Mouse (Mus musculus): Measurements from ENCODE around the gene Foxa3. TPM values are rescaled to one million over a fixed set of nuclear protein-coding genes. Genes with fewer than 3 reads are reported as not detected.
A peak's percentile ranks its signal among the peaks of the same experiment; 100 is the strongest.

Gene Foxa3
- polyA plus RNA-seq, 1 experiment from 2014 or later: 0.14 TPM

DNA sequence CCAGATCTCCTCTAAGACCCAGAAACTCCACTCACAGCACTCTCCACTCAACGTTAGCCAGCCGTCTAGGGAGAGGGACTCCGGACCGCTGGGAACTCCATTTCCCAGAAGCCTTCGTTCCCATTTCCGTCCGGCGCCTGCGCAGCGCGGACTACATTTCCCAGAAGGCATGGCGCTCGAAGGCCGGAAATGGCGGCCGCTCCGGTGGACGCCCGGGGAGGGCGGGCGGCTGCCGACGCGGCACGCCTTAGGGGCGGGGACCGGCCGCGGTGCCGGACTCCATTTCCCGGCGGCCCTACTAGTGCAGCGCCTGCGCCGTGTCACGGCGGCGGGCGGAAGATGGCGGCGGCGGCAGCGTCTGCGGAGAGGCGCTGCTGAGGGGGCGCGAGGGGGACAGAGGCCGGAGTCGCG lies 763 bp upstream of the Foxa3 start, which contains the start of gene Sympk:
Gene Sympk, plus strand, starts transcription at position 282 of the 411 bp plus-strand sequence.
- H3K4me3 ChIP-seq: peak within 1 kb of the TSS; percentile 99
- H3K9me3 ChIP-seq (replicated peaks): no peaks in the 10 kb centered on the region
- H3K4me2 ChIP-seq: peak within 1 kb of the TSS; percentile 89
- H3K4me1 ChIP-seq (replicated peaks): peaks cover 32% of the 10 kb centered on the region
- peaks cover 39% of the 10 kb centered on the region for H3K27me3 ChIP-seq
- peaks cover 7% of the 10 kb centered on the region; the same call in 1 of the 2 replicates for H3K36me3 ChIP-seq
- ATAC-seq (replicated peaks; ENCODE audit: insufficient number of reproducible peaks, insufficient read depth, low FRiP score, low read depth): peak; percentile 95
- peak within 1 kb of the TSS; percentile 75 for H3K27ac ChIP-seq
- H3K9ac ChIP-seq: peak within 1 kb of the TSS; percentile 95
- WGBS: 1% methylated on average over 45 of the region's 50 CpGs

- no peak for ATAC-seq (replicated peaks; ENCODE audit: insufficient number of reproducible peaks, insufficient read depth, low FRiP score, low read depth)
- H3K36me3 ChIP-seq: no peaks in the 10 kb centered on the region
- H3K27ac ChIP-seq: no peak overlapping the region
- H3K27me3 ChIP-seq: peaks cover 39% of the 10 kb centered on the region
- H3K9me3 ChIP-seq (replicated peaks): no peaks in the 10 kb centered on the region
- H3K4me1 ChIP-seq (replicated peaks): peaks cover 30% of the 10 kb centered on the region
- no peak overlapping the region for H3K4me2 ChIP-seq
- no peak overlapping the region for H3K9ac ChIP-seq
- no peak overlapping the region for H3K4me3 ChIP-seq
- 43% methylated on average over 18 of the region's 18 CpGs for WGBS
Observed at GRCm38 (mm10) chr7:19022189-19022958, 964 bp downstream of the Foxa3 start.

- ATAC-seq (replicated peaks; ENCODE audit: insufficient number of reproducible peaks, insufficient read depth, low FRiP score, low read depth): no peak
- no peak overlapping the region for H3K4me3 ChIP-seq
- no peaks in the 10 kb centered on the region for H3K36me3 ChIP-seq
- no peaks in the 10 kb centered on the region for H3K9me3 ChIP-seq (replicated peaks)
- no peak overlapping the region for H3K4me2 ChIP-seq
- no peak overlapping the region for H3K9ac ChIP-seq
- peaks cover 39% of the 10 kb centered on the region for H3K27me3 ChIP-seq
- H3K27ac ChIP-seq: no peak overlapping the region
- WGBS: 17% methylated on average over 8 of the region's 8 CpGs
- peaks cover 26% of the 10 kb centered on the region for H3K4me1 ChIP-seq (replicated peaks)
Observed at GRCm38 (mm10) chr7:19021048-19021447, 2.3 kb downstream of the Foxa3 start.

GRCm38 (mm10) chr7:19017909-19018308 lies 5.4 kb downstream of the Foxa3 start:
- Histone ChIP-seq H3K4me3 (no peak overlapping the region), H3K36me3 (no peaks in the 10 kb centered on the region), H3K27ac (no peak overlapping the region), H3K27me3 (peaks cover 28% of the 10 kb centered on the region), H3K4me2 (no peak overlapping the region), H3K9me3 (replicated peaks) (no peaks in the 10 kb centered on the region), H3K9ac (no peak overlapping the region), H3K4me1 (replicated peaks) (peaks cover 6% of the 10 kb centered on the region)
- ATAC-seq (replicated peaks; ENCODE audit: insufficient number of reproducible peaks, insufficient read depth, low FRiP score, low read depth): no peak
- 77% methylated on average over 7 of the region's 7 CpGs for WGBS

DNA sequence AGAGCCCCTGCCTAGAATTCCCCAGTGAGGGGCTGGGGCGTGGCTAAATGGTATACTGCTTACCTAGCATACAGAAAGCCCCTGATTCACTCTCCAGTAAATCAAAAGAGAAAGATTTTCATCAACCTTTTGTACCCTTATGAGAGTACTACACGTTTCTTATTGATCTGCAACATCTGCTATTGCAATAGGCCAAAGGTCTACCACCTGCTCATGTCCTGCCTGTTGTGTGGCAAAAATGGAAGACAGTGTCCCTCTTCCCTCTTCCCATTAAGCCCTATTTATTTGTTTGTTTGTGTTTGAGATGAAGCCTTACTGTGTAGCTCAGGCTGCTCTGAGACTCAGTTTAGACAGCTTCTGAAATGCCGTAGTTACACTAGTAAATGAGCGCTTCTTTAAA lies 7.3 kb downstream of the Foxa3 start:
- Histone ChIP-seq H3K4me1 (replicated peaks) (peaks cover 19% of the 10 kb centered on the region), H3K9ac (no peak overlapping the region), H3K4me3 (no peak overlapping the region), H3K27me3 (peaks cover 11% of the 10 kb centered on the region), H3K27ac (no peak overlapping the region), H3K4me2 (no peak overlapping the region), H3K36me3 (no peaks in the 10 kb centered on the region), H3K9me3 (replicated peaks) (no peaks in the 10 kb centered on the region)
- no peak for ATAC-seq (replicated peaks; ENCODE audit: insufficient number of reproducible peaks, insufficient read depth, low FRiP score, low read depth)
- WGBS: 84% methylated on average over 4 of the region's 4 CpGs

GRCm38 (mm10) chr7:19014452-19014851 lies 8.9 kb downstream of the Foxa3 start:
- no peaks in the 10 kb centered on the region for H3K27me3 ChIP-seq
- H3K4me3 ChIP-seq: no peak overlapping the region
- H3K4me1 ChIP-seq (replicated peaks): peaks cover 16% of the 10 kb centered on the region
- H3K9me3 ChIP-seq (replicated peaks): no peaks in the 10 kb centered on the region
- no peak overlapping the region for H3K4me2 ChIP-seq
- ATAC-seq (replicated peaks; ENCODE audit: insufficient number of reproducible peaks, insufficient read depth, low FRiP score, low read depth): no peak
- no peak overlapping the region for H3K27ac ChIP-seq
- no peak overlapping the region for H3K9ac ChIP-seq
- no peaks in the 10 kb centered on the region for H3K36me3 ChIP-seq
- WGBS: 50% methylated on average over 15 of the region's 15 CpGs

DNA sequence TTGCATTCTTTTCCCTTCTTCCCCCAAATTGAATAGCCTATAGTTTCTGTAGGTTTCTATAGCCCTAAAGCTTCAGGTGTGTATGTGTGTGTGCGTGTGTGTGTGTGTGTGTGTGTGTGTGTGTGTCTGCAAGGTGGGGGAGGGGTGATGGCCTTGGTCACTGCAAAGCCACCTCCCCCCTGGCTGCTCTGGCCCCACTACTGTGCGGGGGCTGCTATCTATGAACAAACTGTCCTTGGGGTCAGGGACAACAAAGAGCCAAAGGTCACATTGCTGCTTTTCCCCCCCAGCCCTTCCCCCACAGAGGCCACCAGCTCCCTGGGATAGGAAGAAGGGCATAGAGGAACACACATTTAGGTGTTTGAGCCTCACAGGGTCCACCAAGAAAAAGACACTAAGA lies 10.5 kb downstream of the Foxa3 start:
- no peak overlapping the region for H3K4me2 ChIP-seq
- H3K9me3 ChIP-seq (replicated peaks): no peaks in the 10 kb centered on the region
- peaks cover 16% of the 10 kb centered on the region for H3K4me1 ChIP-seq (replicated peaks)
- WGBS: 36% methylated on average over 2 of the region's 2 CpGs
- H3K36me3 ChIP-seq: no peaks in the 10 kb centered on the region
- no peak overlapping the region for H3K4me3 ChIP-seq
- no peak overlapping the region for H3K9ac ChIP-seq
- H3K27ac ChIP-seq: no peak overlapping the region
- ATAC-seq (replicated peaks; ENCODE audit: insufficient number of reproducible peaks, insufficient read depth, low FRiP score, low read depth): no peak
- H3K27me3 ChIP-seq: no peaks in the 10 kb centered on the region

- Histone ChIP-seq H3K4me2 (peak overlapping the region; percentile 92), H3K27ac (peak overlapping the region; percentile 75), H3K9me3 (replicated peaks) (no peaks in the 10 kb centered on the region), H3K36me3 (peaks cover 6% of the 10 kb centered on the region; the same call in 1 of the 2 replicates), H3K4me1 (replicated peaks) (peaks cover 22% of the 10 kb centered on the region), H3K9ac (peak overlapping the region; percentile 73), H3K27me3 (no peaks in the 10 kb centered on the region), H3K4me3 (peak overlapping the region; percentile 53)
- ATAC-seq (replicated peaks; ENCODE audit: insufficient number of reproducible peaks, insufficient read depth, low FRiP score, low read depth): peak; percentile 51; the same call in 1 of the 2 replicates
- under 1% methylated on average over 31 of the region's 31 CpGs for WGBS
Observed at GRCm38 (mm10) chr7:19012025-19012621, 11.2 kb downstream of the Foxa3 start.

DNA sequence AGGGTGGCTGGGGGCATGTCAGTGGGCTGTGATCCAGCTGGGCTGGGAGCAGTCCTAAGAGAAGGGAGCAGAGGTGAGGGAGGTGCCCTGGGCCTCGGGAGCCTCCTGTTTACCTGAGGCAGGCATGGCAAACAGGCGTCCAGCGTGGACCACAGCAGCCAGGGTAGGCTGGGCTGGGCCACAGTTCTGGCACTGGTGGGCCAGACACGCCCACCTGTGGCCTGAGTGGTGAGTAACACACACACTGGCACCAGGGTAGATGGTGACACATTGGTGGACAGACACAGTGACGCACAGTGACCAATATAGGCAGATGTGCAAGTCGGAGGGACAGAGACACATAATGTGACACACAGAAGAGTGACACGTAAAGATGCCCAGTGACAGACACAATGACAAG lies 12.8 kb downstream of the Foxa3 start:
- 74% methylated on average over 7 of the region's 7 CpGs for WGBS
- H3K27me3 ChIP-seq: no peaks in the 10 kb centered on the region
- ATAC-seq (replicated peaks; ENCODE audit: insufficient number of reproducible peaks, insufficient read depth, low FRiP score, low read depth): no peak
- no peaks in the 10 kb centered on the region for H3K9me3 ChIP-seq (replicated peaks)
- no peak overlapping the region for H3K9ac ChIP-seq
- H3K4me3 ChIP-seq: no peak overlapping the region
- H3K36me3 ChIP-seq: peaks cover 16% of the 10 kb centered on the region
- no peak overlapping the region for H3K27ac ChIP-seq
- no peak overlapping the region for H3K4me2 ChIP-seq
- H3K4me1 ChIP-seq (replicated peaks): peaks cover 37% of the 10 kb centered on the region

- H3K4me3 ChIP-seq: no peak overlapping the region
- 68% methylated on average over 13 of the region's 13 CpGs for WGBS
- H3K27me3 ChIP-seq: no peaks in the 10 kb centered on the region
- no peak for ATAC-seq (replicated peaks; ENCODE audit: insufficient number of reproducible peaks, insufficient read depth, low FRiP score, low read depth)
- no peak overlapping the region for H3K9ac ChIP-seq
- H3K9me3 ChIP-seq (replicated peaks): no peaks in the 10 kb centered on the region
- peaks cover 22% of the 10 kb centered on the region for H3K36me3 ChIP-seq
- no peak overlapping the region for H3K4me2 ChIP-seq
- H3K27ac ChIP-seq: no peak overlapping the region
- H3K4me1 ChIP-seq (replicated peaks): peaks cover 53% of the 10 kb centered on the region
Observed at GRCm38 (mm10) chr7:19007026-19007977, 16.0 kb downstream of the Foxa3 start.

DNA sequence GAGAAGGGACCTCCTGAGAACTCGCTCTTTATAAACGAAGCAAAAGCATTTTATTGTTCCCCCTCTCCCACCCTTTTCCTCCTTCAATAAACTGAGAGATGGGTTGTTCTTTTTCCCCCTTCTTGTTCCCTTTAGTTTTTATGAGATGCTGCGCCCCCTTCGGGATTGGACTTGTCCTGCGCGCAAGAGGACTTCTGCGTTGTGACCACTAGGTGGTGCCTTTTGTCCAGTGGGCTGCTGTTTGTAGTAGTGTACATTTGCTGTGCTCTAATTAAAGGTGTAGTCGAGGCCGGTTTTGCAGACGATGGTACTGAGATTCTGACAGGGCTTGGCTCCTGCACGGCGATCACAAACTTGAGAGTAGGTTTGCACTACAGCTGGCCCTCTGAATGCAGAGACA lies 16.9 kb downstream of the Foxa3 start:
- Histone ChIP-seq H3K4me1 (replicated peaks) (peaks cover 53% of the 10 kb centered on the region), H3K27ac (no peak overlapping the region), H3K9ac (no peak overlapping the region), H3K27me3 (no peaks in the 10 kb centered on the region), H3K36me3 (peaks cover 22% of the 10 kb centered on the region), H3K4me3 (no peak overlapping the region), H3K9me3 (replicated peaks) (no peaks in the 10 kb centered on the region), H3K4me2 (peak overlapping the region; percentile 93)
- ATAC-seq (replicated peaks; ENCODE audit: insufficient number of reproducible peaks, insufficient read depth, low FRiP score, low read depth): no peak
- WGBS: 3% methylated on average over 12 of the region's 12 CpGs

Data from heart, embryonic 15.5 days (tissue).